Mouse (Mus musculus) CH12.LX (cell line): ENCODE results near the gene Extl1. TPM values are rescaled to one million over a fixed set of nuclear protein-coding genes. Genes with fewer than 3 reads are reported as not detected.

Source experiments
- DNase-seq: peaks from one replicate; pipeline ENCODE4 v3.0.0-alpha.2; 2013; ENCODE audit errors: extremely low read depth
- H3K27ac ChIP-seq: 2 replicates; pipeline ENCODE4 v1.5.1; 2012; ENCODE audit warnings: low read depth, mild to moderate bottlenecking, control low read depth, moderate library complexity; ENCODE audit not compliant: insufficient read depth
- H3K27me3 ChIP-seq: replicated peaks from 2 replicates; pipeline ENCODE3; 2012; ENCODE audit warnings: inconsistent platforms
- H3K36me3 ChIP-seq, 2 experiments: replicated peaks in 1 of 2; 2 replicates each; pipeline versions ENCODE3 to v1.6.1; 2012; ENCODE audit warnings: inconsistent platforms in 1 of 2, low read length in 1 of 2, mild to moderate bottlenecking in 1 of 2, mixed read lengths in 1 of 2, moderate library complexity in 1 of 2; ENCODE audit not compliant: control insufficient read depth in 1 of 2, insufficient read depth in 1 of 2
- H3K4me1 ChIP-seq, 2 experiments: 2 replicates each; pipeline ENCODE4 v1.6.1; 2012; ENCODE audit warnings: inconsistent platforms in 1 of 2, moderate library complexity in 1 of 2; ENCODE audit not compliant: insufficient read depth in 2 of 2, control insufficient read depth in 1 of 2
- H3K4me2 ChIP-seq: 2 replicates; pipeline ENCODE4 v1.6.1; 2012; ENCODE audit warnings: low read depth, mild to moderate bottlenecking, control low read depth; ENCODE audit not compliant: poor library complexity, insufficient read depth, severe bottlenecking
- H3K4me3 ChIP-seq, 3 experiments: fragments of 150-350 bp in 1 of 3; sonication (generic) in 1 of 3; replicated peaks in 1 of 3; 2 replicates each; pipeline versions ENCODE3 to v1.5.1; 2011 to 2012; ENCODE audit warnings: low read depth in 2 of 3, low read length in 2 of 3, mild to moderate bottlenecking in 2 of 3, moderate library complexity in 2 of 3, control low read depth in 1 of 3, improper control_type of control experiment in 1 of 3, inconsistent platforms in 1 of 3, mixed read lengths in 1 of 3; ENCODE audit not compliant: poor library complexity in 1 of 3
- H3K79me2 ChIP-seq: replicated peaks from 2 replicates; pipeline ENCODE4 v1.6.1; 2012; ENCODE audit warnings: mild to moderate bottlenecking, moderate library complexity; ENCODE audit not compliant: control insufficient read depth, poor library complexity, insufficient read depth, severe bottlenecking; ENCODE audit errors: extremely low read depth
- H3K9ac ChIP-seq: 2 replicates; pipeline ENCODE4 v1.6.1; 2012; ENCODE audit warnings: low read depth, mild to moderate bottlenecking, control low read depth, moderate library complexity; ENCODE audit not compliant: insufficient read depth
- H3K9me3 ChIP-seq: replicated peaks from 2 replicates; pipeline ENCODE3; 2012; ENCODE audit warnings: low read length, inconsistent platforms, mixed read lengths
- CHD2 ChIP-seq: IDR thresholded peaks from 2 replicates; pipeline ENCODE4 v1.6.1; 2011; ENCODE audit warnings: low read length, improper control_type of control experiment
- MAX ChIP-seq: IDR thresholded peaks from 2 replicates; pipeline ENCODE4 v1.6.1; 2011; ENCODE audit warnings: low read length, improper control_type of control experiment
- MXI1 ChIP-seq: IDR thresholded peaks from 2 replicates; pipeline ENCODE4 v1.6.1; 2011; ENCODE audit warnings: mild to moderate bottlenecking, low read depth, low read length, improper control_type of control experiment
- RCOR1 ChIP-seq: conservative IDR thresholded peaks from 2 replicates; pipeline ENCODE4 v1.6.1; 2012; ENCODE audit warnings: low read depth, mild to moderate bottlenecking, inconsistent platforms, low read length, improper control_type of control experiment
- USF2 ChIP-seq: conservative IDR thresholded peaks from 2 replicates; pipeline ENCODE4 v1.6.1; 2011; ENCODE audit warnings: low read depth, low read length, improper control_type of control experiment
- dilution Hi-C: fragments of 300-500 bp; cut with MboI; formaldehyde crosslinking; loops from 2 replicates; pipeline ENCODE4 v1.14.3; 2020; ENCODE audit warnings: low sequenced_read_pairs; ENCODE audit not compliant: extremely low pct_unique_long_range_greater_than_20kb, extremely low pct_ligation_motif_present
- in situ Hi-C: fragments of 300-500 bp; cut with MboI; formaldehyde crosslinking; loops from 3 replicates; pipeline ENCODE4 v1.14.3; 2019; ENCODE audit warnings: low sequenced_read_pairs, low pct_ligation_motif_present, low pct_unique_long_range_greater_than_20kb, mixed read lengths
- polyA plus RNA-seq: library from polyadenylated mRNA; unstranded; fragments of >175 nt; gene quantifications from 2 replicates; pipeline ENCODE4 v1.2.1, GENCODE M21; 2012; ENCODE audit warnings: low read depth; ENCODE audit not compliant: insufficient read length
- total RNA-seq, 2 experiments: library from RNA; depleted of rRNA; stranded (reverse); fragments of 300-350 nt in 1 of 2; fragments of >200 nt in 1 of 2; gene quantifications; 2 replicates each; pipeline ENCODE4 v1.2.3; 2012 to 2014

Gene Extl1
- total and polyA plus RNA-seq, 3 experiments, result 0.54 to 4.5 (median 1.6) TPM

DNA sequence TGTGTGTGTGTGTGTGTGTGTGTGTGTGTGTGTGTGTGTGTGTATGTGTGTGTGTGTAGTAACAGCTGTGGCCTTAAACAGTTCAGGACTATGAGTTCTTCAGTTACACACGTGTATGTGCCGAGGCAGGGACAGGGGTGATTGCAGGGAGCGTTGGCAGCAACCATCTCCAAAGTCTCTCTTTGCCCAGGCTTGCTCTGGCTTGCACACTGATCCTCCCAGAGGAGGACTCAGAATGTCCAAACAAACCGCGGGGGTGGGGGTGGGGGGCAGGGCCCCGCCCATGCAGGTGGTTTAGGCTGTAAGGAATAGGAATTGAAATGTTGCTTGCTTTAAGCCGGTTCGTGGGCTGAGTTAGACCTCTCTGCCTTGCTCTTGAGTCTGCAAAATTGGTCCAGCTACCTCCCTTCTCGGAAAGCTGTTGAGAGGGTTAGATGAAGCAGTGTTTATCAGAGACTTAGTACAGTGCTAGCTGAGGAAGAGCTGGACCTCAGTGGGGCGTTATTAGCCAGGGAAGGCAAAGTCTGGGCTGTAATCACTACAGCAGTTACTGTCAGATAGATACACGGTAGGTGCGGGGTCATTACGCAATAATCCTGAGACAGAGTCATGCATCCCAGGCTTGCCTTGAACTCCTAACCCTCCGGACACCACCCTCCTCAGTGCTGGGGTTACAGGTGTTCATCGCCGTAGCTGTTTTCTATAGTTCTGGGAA is 18.4 kb upstream of the Extl1 start:
- in situ Hi-C loops, result no loop called here
- DNase-seq, result no peak
- Histone ChIP-seq H3K27me3 (no peaks in the 10 kb centered on the region), H3K4me3 (no peak overlapping the region), H3K9me3 (no peaks in the 10 kb centered on the region), H3K9ac (no peak overlapping the region), H3K4me2 (no peak overlapping the region), H3K36me3 (peaks cover 0 to 33% of the 10 kb centered on the region in 2 experiments), H3K4me1 (peaks cover 0 to 17% of the 10 kb centered on the region in 2 experiments; a peak in 2 of 4 replicates), H3K27ac (no peak overlapping the region), H3K79me2 (no peaks in the 10 kb centered on the region)
- dilution Hi-C loops, result no loop called here
- TF ChIP-seq MAX (no peak), RCOR1 (no peak)

DNA sequence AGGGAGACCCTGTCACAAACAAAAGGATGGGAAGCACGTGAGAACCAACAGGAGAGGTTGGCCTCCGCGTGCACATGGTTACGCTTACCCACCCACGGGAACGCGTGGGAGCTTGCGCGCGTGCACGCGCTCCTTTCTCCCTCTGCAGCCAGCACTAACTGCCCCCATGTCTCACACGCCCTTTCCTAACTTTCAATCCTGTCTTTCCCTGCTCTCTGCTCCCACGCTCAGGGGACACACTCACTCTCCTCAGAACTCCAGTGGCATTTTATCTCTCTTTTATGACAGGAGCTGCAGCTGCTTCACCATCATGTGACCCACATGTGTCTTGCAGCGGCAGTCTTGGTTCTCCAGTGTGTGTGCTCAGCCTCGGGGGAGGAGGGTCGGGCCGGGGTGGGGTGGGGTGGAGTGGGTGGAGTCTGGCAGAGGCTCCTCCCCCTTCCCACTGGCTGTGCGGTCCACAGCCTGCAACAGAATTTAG is 17.6 kb upstream of the Extl1 start:
- Histone ChIP-seq H3K27ac (no peak overlapping the region), H3K79me2 (no peaks in the 10 kb centered on the region), H3K36me3 (peaks cover 0 to 29% of the 10 kb centered on the region in 2 experiments), H3K4me2 (no peak overlapping the region), H3K4me3 (no peak overlapping the region), H3K27me3 (no peaks in the 10 kb centered on the region), H3K9ac (no peak overlapping the region), H3K4me1 (peaks cover 0 to 18% of the 10 kb centered on the region in 2 experiments; a peak in 2 of 4 replicates), H3K9me3 (no peaks in the 10 kb centered on the region)
- in situ Hi-C loops (no loop called here), dilution Hi-C loops (no loop called here)
- DNase-seq, result no peak
- no peak for TF ChIP-seq CHD2

DNA sequence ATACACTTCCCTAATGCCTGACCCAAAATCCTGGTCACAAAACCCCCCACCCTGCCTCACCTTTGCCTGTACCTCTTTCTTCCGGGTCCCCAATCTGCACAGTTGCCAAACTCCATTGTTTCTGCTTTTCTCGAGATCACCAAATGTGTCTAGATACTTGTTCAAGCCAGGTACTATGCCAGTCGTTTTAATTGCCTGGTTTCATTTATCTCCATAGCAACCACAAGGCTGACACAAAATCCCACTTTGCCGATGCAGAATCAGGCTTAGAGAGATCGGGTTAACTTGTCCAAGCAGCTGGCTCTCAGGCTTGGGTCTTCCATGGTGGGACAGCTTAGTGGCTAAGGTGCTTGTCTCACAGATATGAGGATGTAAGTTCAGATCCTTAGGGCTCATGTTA is 16.6 kb upstream of the Extl1 start:
- Histone ChIP-seq H3K9ac (no peak overlapping the region), H3K27me3 (no peaks in the 10 kb centered on the region), H3K4me2 (no peak overlapping the region), H3K79me2 (no peaks in the 10 kb centered on the region), H3K4me3 (no peak overlapping the region), H3K36me3 (peaks cover 0 to 22% of the 10 kb centered on the region in 2 experiments), H3K9me3 (no peaks in the 10 kb centered on the region), H3K4me1 (peaks cover 0 to 22% of the 10 kb centered on the region in 2 experiments; a peak in 2 of 4 replicates), H3K27ac (no peak overlapping the region)
- DNase-seq, result no peak
- TF ChIP-seq MXI1 (no peak), MAX (no peak), RCOR1 (no peak), USF2 (no peak)
- dilution Hi-C loops, result no loop called here
- in situ Hi-C loops, result no loop called here
